Mouse (Mus musculus): ENCODE measurements around the gene Trappc13. TPM values are rescaled to one million over a fixed set of nuclear protein-coding genes. Genes with fewer than 3 reads are reported as not detected.
"Not testable (repeated sequence)": the region's sequence is repeated elsewhere in the genome, so short reads cannot be mapped to it uniquely, and the experiment has no call there.

The Trappc13 gene
- 10 to 100 TPM; 47.3 to 50.4 TPM for total RNA-seq (2021)

GRCm38 (mm10) chr13:104177796-104178649, at the start of gene Trappc13:
TSS of gene Trappc13 (minus strand) at chr13:104178469.
- no peak for DNase-seq
- intact Hi-C loops (cut with DNase I) = no loop called here

GRCm38 (mm10) chr13:104227478-104227877, 49.2 kb upstream of the Trappc13 start:
- DNase-seq = no peak
- intact Hi-C loops (cut with DNase I) = no loop called here

- intact Hi-C loops (cut with DNase I) = no loop called here
- no peak for DNase-seq
Measured at GRCm38 (mm10) chr13:104204313-104204712, 26.0 kb upstream of the Trappc13 start.

GRCm38 (mm10) chr13:104195891-104196290, 17.6 kb upstream of the Trappc13 start:
- intact Hi-C loops (cut with DNase I) = loop anchor here (10.0 kb wide), 1 partner anchor 61 kb away; no protein-coding TSS in a partner anchor
- not testable (repeated sequence) for DNase-seq

- intact Hi-C loops (cut with DNase I) = no loop called here
- DNase-seq = no peak
Measured at GRCm38 (mm10) chr13:104187357-104187756, 9.1 kb upstream of the Trappc13 start.

GRCm38 (mm10) chr13:104179176-104179888, 1.1 kb upstream of the Trappc13 start:
- DNase-seq = no peak
- intact Hi-C loops (cut with DNase I) = no loop called here

- intact Hi-C loops (cut with DNase I) = no loop called here
- DNase-seq = peak; percentile 99
Measured at GRCm38 (mm10) chr13:104178650-104179121, 417 bp upstream of the Trappc13 start, which contains the start of gene Trim23. TSS of gene Trim23 (plus strand) at chr13:104178797.

GRCm38 (mm10) chr13:104176874-104177273, 1.4 kb downstream of the Trappc13 start:
- intact Hi-C loops (cut with DNase I) = no loop called here
- DNase-seq = no peak

GRCm38 (mm10) chr13:104172498-104172897, 5.8 kb downstream of the Trappc13 start:
- no peak for DNase-seq
- intact Hi-C loops (cut with DNase I) = no loop called here

GRCm38 (mm10) chr13:104171711-104172110, 6.6 kb downstream of the Trappc13 start:
- no peak for DNase-seq
- intact Hi-C loops (cut with DNase I) = no loop called here

- intact Hi-C loops (cut with DNase I) = no loop called here
- no peak for DNase-seq
Measured at GRCm38 (mm10) chr13:104155686-104156085, 22.6 kb downstream of the Trappc13 start.

- intact Hi-C loops (cut with DNase I) = no loop called here
- no peak for DNase-seq
Measured at GRCm38 (mm10) chr13:104155106-104155505, 23.2 kb downstream of the Trappc13 start.

- DNase-seq = no peak
- intact Hi-C loops (cut with DNase I) = no loop called here
Measured at GRCm38 (mm10) chr13:104154180-104154579, 24.1 kb downstream of the Trappc13 start.

- intact Hi-C loops (cut with DNase I) = no loop called here
- DNase-seq = no peak
Measured at GRCm38 (mm10) chr13:104145646-104146045, 32.6 kb downstream of the Trappc13 start.

GRCm38 (mm10) chr13:104144871-104145270, 33.4 kb downstream of the Trappc13 start:
- DNase-seq = no peak
- intact Hi-C loops (cut with DNase I) = no loop called here

- peak; percentile 78 for DNase-seq
- intact Hi-C loops (cut with DNase I) = loop anchor here (10.0 kb wide), 1 partner anchor 55 kb away; no protein-coding TSS in a partner anchor
Measured at GRCm38 (mm10) chr13:104139369-104140209, 38.7 kb downstream of the Trappc13 start.

- intact Hi-C loops (cut with DNase I) = loop anchor here (10.0 kb wide), 1 partner anchor 60 kb away; no protein-coding TSS in a partner anchor
- no peak for DNase-seq
Measured at GRCm38 (mm10) chr13:104134510-104135085, 43.7 kb downstream of the Trappc13 start.

GRCm38 (mm10) chr13:104132561-104132960, 45.7 kb downstream of the Trappc13 start:
- no peak for DNase-seq
- intact Hi-C loops (cut with DNase I) = loop anchor here (10.0 kb wide), 1 partner anchor 62 kb away; no protein-coding TSS in a partner anchor

- intact Hi-C loops (cut with DNase I) = no loop called here
- no peak for DNase-seq
Measured at GRCm38 (mm10) chr13:104123662-104124381, 54.4 kb downstream of the Trappc13 start.
